Mouse (Mus musculus) embryonic fibroblast, embryonic 13.5 days (primary cell): ENCODE measurements around the gene Cdk17.

ENCODE experiments used
- CTCF ChIP-seq: IDR thresholded peaks from 2 replicates; pipeline ENCODE4 v1.5.1; 2011; ENCODE audit warnings: mild to moderate bottlenecking, control low read depth, low read length, moderate library complexity, borderline replicate concordance; ENCODE audit not compliant: insufficient read depth
- POLR2A ChIP-seq: IDR thresholded peaks from 2 replicates; pipeline ENCODE4 v1.6.1; 2011; ENCODE audit warnings: low read depth, mild to moderate bottlenecking, control low read depth, low read length, moderate library complexity

GRCm38 (mm10) chr10:93168067-93168466 lies 7.4 kb downstream of the Cdk17 start:
- TF ChIP-seq CTCF (no peak), POLR2A (no peak)
